Mouse (Mus musculus) adrenal gland, postnatal 14 days (tissue): ENCODE data around the gene Depdc5. TPM values are rescaled to one million over a fixed set of nuclear protein-coding genes. Genes with fewer than 3 reads are reported as not detected.
A peak's percentile ranks its signal among the peaks of the same experiment; 100 is the strongest.
"Not testable (repeated sequence)": the region's sequence is repeated elsewhere in the genome, so short reads cannot be mapped to it uniquely, and the experiment has no call there.

Experiments used
- DNase-seq: peaks from one replicate; pipeline ENCODE4 v3.0.0; 2021; ENCODE audit warnings: mixed read lengths
- total RNA-seq: library from RNA; stranded (reverse); gene quantifications from 2 replicates; pipeline ENCODE4 v1.2.3, GENCODE M21; 2021

Gene Depdc5
- total RNA-seq, 1 experiment from 2014 or later = 34.4 TPM

DNA sequence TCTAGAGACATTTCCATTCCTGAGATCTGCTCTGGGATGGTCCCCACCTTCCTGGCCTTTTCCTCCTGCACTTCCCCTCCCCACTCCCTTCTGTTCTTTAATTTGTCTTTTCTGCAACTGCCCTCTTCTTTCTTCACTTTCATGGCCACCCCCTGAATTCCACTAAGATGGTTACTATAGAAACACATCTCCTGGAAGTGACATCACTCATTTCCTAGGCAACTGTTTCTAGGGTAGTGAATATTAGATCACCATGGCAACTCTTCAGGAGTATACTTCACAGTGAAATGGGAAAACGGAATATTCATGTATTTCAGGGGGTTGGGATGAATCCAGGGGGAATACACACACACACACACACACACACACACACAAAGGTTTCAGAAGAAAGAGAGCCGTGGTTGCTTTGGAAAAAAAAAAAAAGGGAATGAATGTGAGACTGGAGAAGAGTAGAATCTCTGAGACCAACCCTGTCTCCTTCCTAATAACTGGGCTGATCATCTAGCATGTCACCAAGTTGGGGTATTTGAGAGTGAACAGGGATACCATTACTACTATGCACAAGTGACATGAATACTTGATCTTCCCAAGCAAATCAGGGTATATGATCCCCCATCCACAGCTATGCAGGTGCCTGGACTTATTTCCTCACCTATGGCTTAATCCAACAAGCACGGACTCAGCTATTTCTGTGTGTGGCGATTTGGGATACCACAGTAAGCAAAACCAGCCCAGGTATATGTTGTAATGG, 167.1 kb downstream of the Depdc5 start:
- DNase-seq = no peak

DNA sequence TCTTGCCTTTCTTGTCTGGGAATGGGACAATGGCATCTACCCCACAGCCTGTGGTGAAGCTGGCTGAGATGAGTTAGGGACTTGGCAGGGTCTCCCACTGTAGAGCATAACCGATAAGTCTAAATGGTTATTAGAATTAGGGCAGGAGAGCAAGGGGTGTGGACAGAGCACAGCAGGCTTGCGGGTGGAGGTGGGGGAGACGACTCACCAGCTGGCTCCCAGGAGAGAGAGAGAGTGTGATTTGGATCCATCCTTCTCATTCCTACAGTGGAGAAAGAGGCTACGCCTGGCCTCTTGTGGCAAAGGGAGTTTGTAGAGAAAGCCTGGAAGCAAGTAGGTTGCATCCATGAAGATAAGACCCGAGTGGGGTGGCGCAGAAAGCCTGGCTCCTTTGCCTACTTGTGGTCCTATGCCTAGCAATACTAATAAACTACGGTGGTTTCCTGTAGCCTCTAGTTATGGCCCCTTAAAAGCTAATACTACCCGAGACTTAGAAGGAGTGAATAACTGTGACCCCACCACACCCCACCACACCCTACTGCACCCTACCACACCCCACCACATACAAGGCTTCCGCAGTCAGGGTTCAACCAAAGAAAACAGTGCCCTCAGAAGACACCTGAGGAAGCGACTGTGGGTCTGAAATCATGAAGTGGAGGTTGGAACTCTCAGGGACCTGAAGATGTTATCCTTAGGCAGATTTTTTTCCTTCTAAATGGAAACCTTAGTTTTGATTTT, 168.7 kb downstream of the Depdc5 start:
- DNase-seq = no peak

DNA sequence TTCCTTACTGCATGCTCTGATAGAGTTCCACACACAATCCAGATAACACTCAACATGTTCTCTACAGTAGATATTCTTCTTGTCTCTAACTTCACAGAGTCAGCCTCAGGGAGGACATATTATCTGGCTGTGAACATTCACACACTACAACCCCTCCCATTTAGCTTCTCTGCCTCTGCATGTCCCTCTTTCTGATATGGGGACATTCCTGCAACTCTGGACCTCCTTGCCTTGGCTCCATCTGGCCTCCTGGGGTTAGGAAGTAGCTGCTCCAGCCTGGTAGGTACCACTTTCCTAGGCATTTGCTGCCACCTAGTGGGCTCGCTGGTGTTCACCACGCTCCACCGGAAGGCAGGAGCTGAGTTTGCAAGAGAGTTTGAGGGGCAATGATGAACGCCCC, 169.6 kb downstream of the Depdc5 start:
- DNase-seq = peak; percentile 89

DNA sequence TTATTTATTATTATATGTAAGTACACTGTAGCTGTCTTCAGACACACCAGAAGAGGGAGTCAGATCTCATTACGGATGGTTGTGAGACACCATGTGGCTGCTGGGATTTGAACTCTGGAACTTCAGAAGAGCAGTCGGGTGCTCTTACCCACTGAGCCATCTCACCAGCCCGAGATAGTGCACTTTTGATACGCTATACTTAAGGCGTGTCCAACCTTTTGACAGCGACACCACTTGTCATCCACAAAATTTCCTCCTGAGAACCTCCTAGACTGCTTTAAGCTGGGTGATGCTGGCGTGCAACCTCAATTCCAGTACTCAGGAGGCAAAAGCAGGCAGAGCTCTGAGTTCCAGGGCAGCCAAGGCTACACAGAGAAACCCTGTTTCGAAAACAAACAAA, 170.1 kb downstream of the Depdc5 start:
- DNase-seq = not testable (repeated sequence)

DNA sequence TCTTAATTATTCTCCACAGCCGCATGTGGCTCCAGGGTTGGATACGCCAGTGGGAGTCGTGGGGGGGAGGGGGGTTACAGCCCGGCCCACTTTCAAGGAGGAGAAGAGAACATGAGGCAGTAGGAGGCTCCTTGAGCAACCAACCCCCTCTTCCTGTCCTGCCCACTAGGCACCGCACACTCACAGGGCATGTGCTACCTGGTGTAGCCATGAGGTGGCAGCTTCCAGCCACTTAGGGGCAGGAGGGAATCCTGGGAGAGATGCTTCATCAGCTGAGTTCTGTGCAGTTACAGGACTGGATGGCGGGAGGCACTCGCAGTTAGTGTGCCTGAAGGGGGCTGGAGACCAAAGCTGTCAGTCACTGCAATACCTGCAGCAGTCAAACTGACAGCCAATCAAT, 170.6 kb downstream of the Depdc5 start:
- peak; percentile 39 for DNase-seq

DNA sequence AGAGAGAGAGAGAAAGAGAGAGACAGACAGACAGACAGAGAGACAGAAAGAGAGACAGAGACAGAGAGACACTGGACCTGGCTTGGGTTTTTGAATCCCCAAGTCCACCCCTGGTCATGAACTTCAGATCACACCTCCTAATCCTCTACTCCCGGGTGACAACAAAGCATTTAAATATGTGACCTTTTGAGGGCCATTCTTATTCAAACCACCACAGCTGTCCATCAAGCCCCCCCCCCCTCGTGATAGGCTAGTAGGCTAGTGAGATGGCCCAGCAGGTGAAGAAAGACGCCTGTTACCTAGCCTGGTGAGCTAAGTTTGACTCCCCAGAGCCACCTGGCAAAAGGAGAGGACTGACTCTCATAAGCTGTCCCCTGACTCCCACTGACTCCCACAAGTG, 171.4 kb downstream of the Depdc5 start:
- DNase-seq = no peak

DNA sequence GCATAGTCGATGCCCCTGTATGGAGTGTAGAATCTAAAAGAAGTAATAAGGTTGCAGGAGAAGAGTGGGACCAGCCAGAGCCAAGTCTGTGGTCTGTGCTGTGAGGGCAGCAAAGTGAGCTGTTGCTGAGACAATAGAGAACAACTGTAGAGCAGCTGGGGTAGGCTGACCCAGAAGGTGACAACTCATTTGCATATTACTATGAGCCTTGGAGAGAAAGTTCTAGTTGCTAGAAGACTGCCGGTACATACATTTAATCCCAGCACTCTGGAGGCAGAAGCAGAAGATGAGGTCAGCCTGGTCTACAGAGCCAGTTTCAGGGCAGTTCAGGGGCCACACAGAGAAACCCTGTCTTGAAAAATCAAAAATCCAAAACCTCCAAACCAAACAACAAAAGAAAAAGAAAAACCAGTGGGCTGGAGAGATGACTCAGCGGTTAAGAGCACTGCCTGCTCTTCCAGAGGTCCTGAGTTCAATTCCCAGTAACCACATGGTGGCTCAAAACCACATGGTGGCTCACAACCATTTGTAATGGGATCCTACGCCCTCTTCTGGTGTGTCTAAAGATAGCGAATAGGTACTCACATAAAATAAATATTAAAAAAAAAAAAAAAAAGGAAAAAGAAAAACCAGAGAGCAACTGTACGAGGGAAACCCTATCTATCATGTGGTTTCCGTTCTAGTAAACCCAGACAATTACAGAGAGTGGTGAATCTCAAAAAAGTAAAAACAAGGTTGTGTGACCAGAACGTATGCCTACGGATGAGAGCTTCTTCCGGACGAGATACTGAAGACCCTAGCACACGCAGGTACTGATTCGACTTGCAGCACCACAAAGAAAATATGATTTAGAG, 175.4 kb downstream of the Depdc5 start:
- no peak for DNase-seq

DNA sequence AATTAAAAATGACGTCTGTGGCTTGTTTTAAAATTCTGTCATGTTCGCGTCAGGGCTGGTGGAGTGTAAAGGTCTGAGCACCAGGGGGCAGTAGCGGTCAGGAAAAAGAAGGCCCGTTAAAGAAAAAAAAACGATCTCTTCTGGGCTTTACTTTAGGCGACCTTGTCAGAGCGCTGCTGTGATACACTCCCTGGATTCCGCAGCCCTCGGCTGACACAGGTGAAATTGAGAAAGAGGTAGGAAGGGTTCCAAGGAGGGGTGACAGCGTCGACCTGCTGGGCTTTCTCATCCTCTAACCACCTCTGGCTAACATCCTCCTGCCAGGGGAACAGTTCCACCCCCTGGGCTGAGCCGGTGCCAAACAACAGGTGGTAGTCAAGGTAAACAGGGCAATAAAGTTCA, 176.0 kb downstream of the Depdc5 start:
- DNase-seq = peak; percentile 82

DNA sequence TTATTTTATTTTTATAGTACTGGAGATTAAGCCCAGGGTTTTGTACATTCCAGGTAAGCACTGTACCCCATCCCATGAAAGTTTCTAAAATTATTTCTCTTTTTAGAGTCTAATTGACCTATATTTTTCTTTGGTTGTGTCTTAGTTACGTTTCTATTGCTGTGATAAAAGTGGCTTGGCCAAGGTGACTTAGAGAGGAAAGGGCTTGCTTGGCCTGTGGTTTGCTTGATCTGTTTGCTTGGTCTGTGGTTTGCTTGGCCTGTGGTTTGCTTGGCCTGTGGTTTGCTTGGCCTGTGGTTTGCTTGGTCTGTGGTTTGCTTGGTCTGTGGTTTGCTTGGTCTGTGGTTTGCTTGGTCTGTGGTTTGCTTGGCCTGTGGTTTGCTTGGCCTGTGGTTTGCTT, 177.2 kb downstream of the Depdc5 start:
- DNase-seq = not testable (repeated sequence)

DNA sequence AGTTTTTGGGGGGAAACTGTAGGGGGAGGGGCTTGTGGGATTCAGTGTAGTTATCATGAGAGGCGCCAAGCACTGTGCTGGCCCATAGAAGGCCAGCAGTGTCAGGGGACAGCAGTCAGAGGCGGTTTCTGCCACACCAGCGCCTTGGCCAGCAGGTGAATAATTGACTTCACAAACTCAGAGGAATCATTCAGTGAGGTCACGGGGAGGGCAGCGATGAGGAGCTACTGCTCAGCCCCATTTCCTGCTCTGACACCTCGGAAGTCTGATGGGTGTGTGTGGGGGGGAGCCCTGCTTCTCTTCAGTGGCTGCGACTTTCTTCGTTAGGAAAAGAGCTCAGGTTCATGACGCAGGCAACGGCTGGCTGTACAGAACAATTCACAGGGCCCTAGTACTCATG, 179.9 kb downstream of the Depdc5 start:
- DNase-seq = no peak

Other genes starting within 250 kb of the Depdc5 start
- gene Pisd, start 78.1 kb upstream of the Depdc5 start, total RNA-seq = 50.9 and 61.2 TPM in 2 replicates
- gene Gm20671, start 36.6 kb upstream of the Depdc5 start, total RNA-seq = not detected in 2 replicates
- 38.7 and 39.8 TPM in 2 replicates for gene Prr14l, start 9.4 kb upstream of the Depdc5 start, total RNA-seq
- 162 and 166 TPM in 2 replicates for gene Ywhah, start 155.1 kb downstream of the Depdc5 start, total RNA-seq
- gene Slc5a1, start 240.5 kb downstream of the Depdc5 start, total RNA-seq = 0.11 TPM in 1 of 2 replicates, not detected in the other